8 mouse cellular contexts compared by ENCODE assay signal in the genomic region with DNA sequence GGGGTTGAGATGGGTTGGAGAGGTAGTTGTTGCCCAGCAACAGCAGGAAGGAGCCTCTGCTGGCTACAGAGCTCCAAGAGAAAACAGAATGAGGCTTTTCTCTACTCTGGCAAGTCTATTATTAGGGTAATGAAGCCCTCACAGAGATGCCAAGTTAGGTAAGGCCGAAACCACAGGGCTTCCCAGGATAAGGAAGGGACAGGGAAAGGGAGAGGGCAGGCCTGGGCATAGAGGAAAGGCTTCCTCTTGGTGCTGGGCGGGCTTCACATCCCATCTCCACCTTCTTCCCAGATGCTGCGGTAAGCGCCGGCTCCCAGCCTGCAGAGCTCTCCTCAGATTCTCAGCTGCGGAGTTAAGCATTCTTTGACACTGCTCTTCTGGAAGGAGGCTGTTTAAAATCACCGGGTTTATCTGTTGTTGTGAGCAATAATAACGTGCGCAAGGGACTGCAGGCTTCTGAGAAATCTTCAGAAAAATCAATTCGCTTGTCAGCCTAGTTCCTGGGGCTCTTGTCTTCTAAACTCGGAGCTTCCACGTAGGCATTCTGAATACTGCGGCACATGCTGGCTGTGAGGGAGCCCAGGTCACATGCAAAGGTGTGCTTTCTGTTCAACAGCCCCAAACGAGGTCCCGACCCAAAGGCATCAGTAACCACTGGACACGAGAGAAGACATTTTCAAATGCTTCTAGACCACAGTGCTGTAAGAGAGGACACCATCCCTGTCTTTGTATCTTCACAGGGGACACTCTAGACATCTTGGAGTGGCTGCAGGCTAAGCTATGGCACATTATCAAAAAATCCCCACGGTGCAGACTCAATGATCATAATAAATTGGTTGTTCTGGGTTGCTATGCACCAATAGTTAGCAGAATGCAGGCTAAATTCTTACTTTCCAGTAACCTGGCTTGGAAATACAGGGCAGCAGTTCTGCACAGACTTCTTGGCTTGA. TPM values are rescaled to one million over a fixed set of nuclear protein-coding genes. Genes with fewer than 3 reads are reported as not detected.
DNase-seq lines count a peak whose midpoint lies in the region; ATAC-seq and TF ChIP-seq lines count a peak whose summit lies in the region.

No protein-coding gene starts in this region.

- H3K9me3 ChIP-seq in kidney, embryonic 15.5 days (replicated peaks): no peaks in the 10 kb centered on the region
- H3K9me3 ChIP-seq in forebrain, embryonic 12.5 days: no peaks in the 10 kb centered on the region
- H3K9me3 ChIP-seq in limb, embryonic 10.5 days (replicated peaks): no peaks in the 10 kb centered on the region

- TF ChIP-seq CTCF in cerebellum, adult 2 months (IDR thresholded peaks at IDR 0.05; ENCODE audit: borderline replicate concordance, insufficient read depth, low read depth, low read length): no peak

- no peak for ATAC-seq in kidney, embryonic 15.5 days (replicated peaks; ENCODE audit: low FRiP score)
- ATAC-seq in forebrain, embryonic 12.5 days (ENCODE audit: low FRiP score): peak; percentile 75
- no peak for ATAC-seq in erythroblast, adult 5-6 weeks (replicated peaks; ENCODE audit: low FRiP score, poor library complexity, severe bottlenecking)

- DNase-seq in kidney, adult 18-20 months: no peak
- DNase-seq in limb, embryonic 10.5 days (ENCODE audit: low spot score): no peak
- peak; percentile 48 to 60 for DNase-seq in right cerebral cortex, adult 2 months (ENCODE audit: low spot score in 2 of 2)
- no peak for DNase-seq in spleen, adult 18-20 months
- no peak for DNase-seq in cerebellum, adult 2 months

- no peaks in the 10 kb centered on the region for H3K36me3 ChIP-seq in kidney, embryonic 15.5 days
- no peaks in the 10 kb centered on the region for H3K36me3 ChIP-seq in forebrain, embryonic 12.5 days (replicated peaks)
- no peaks in the 10 kb centered on the region for H3K36me3 ChIP-seq in limb, embryonic 10.5 days

- H3K4me3 ChIP-seq in kidney, embryonic 15.5 days (replicated peaks): no peak overlapping the region
- H3K4me3 ChIP-seq in forebrain, embryonic 12.5 days (replicated peaks): 0 out of 2 replicates have a peak overlapping the region, but pooled peaks have one; percentile 5
- peak overlapping the region; percentile 16; the same call in 1 of the 2 replicates for H3K4me3 ChIP-seq in limb, embryonic 10.5 days
- H3K4me3 ChIP-seq in cerebellum, adult 2 months (replicated peaks; ENCODE audit: insufficient read depth, low read depth, low read length): no peak overlapping the region

- H3K4me1 ChIP-seq in kidney, embryonic 15.5 days: peaks cover 15% of the 10 kb centered on the region
- H3K4me1 ChIP-seq in forebrain, embryonic 12.5 days: peaks cover 29% of the 10 kb centered on the region
- H3K4me1 ChIP-seq in limb, embryonic 10.5 days: peaks cover 30% of the 10 kb centered on the region
- 0 out of 2 replicates have a peak, but pooled peaks cover 4% of the 10 kb centered on the region for H3K4me1 ChIP-seq in cerebellum, adult 2 months (ENCODE audit: control insufficient read depth, insufficient read depth, low read length)

- H3K27me3 ChIP-seq in kidney, embryonic 15.5 days: peaks cover 12% of the 10 kb centered on the region; the same call in 1 of the 2 replicates
- peaks cover 3% of the 10 kb centered on the region; the same call in 1 of the 2 replicates for H3K27me3 ChIP-seq in forebrain, embryonic 12.5 days
- H3K27me3 ChIP-seq in limb, embryonic 10.5 days (ENCODE audit: low read depth, poor library complexity, severe bottlenecking): peaks cover 31% of the 10 kb centered on the region
- no peaks in the 10 kb centered on the region; the same call in 1 of the 2 replicates for H3K27me3 ChIP-seq in cerebellum, adult 2 months (ENCODE audit: control insufficient read depth, insufficient read depth, low read length)

- H3K4me2 ChIP-seq in kidney, embryonic 15.5 days: peak overlapping the region; percentile 25; the same call in 1 of the 2 replicates
- H3K4me2 ChIP-seq in forebrain, embryonic 12.5 days: peak overlapping the region; percentile 46

- TF ChIP-seq POLR2A in cerebellum, adult 2 months (IDR thresholded peaks at IDR 0.05; ENCODE audit: borderline replicate concordance, insufficient read depth, low read length): no peak

- WGBS in kidney, embryonic 15.5 days: 21% methylated on average over 17 of the region's 17 CpGs
- WGBS in forebrain, embryonic 12.5 days: 9% methylated on average over 17 of the region's 17 CpGs
- WGBS in limb, embryonic 10.5 days: 14% methylated on average over 17 of the region's 17 CpGs
- WGBS in cerebellum, adult 2 months: 17% methylated on average over 17 of the region's 17 CpGs

- H3K9ac ChIP-seq in kidney, embryonic 15.5 days: no peak overlapping the region
- H3K9ac ChIP-seq in forebrain, embryonic 12.5 days: peak overlapping the region; percentile 38; the same call in 1 of the 2 replicates

- H3K27ac ChIP-seq in kidney, embryonic 15.5 days: no peak overlapping the region
- peak overlapping the region; percentile 71 for H3K27ac ChIP-seq in forebrain, embryonic 12.5 days
- H3K27ac ChIP-seq in limb, embryonic 10.5 days: no peak overlapping the region
- no peak overlapping the region for H3K27ac ChIP-seq in cerebellum, adult 2 months (ENCODE audit: insufficient read depth, low read length)

RNA-seq across cellular contexts. Expression of a gene that starts 18.3 kb away (rescaled TPM):
- polyA plus RNA-seq in kidney, embryonic 15.5 days (2015; fragmentation: Nextera tagmentation; extraction: Ambion mirVana): 21.6 and 23.5 TPM in 2 replicates
- 13.5 and 14.0 TPM in 2 replicates for polyA plus RNA-seq in forebrain, embryonic 12.5 days (2016; fragmentation: Nextera tagmentation; extraction: Ambion mirVana)
- polyA plus RNA-seq in limb, embryonic 10.5 days (2016; fragmentation: Nextera tagmentation; extraction: Ambion mirVana): 0.55 and 2.7 TPM in 2 replicates
- not detected in 2 replicates for total RNA-seq in erythroblast, adult 5-6 weeks (2015; ENCODE audit: low replicate concordance)
- not detected in 2 replicates for total RNA-seq in erythroblast, adult 5-6 weeks (2017; ENCODE audit: low replicate concordance)
- polyA plus RNA-seq in cerebellum, adult 2 months (2012; rRNA removed): 3.2 and 3.5 TPM in 2 replicates

Comparison
In these comparisons a context has a peak if more than half of its experiments do, and no peak if none do; other contexts are left out.
1. H3K4me3 ChIP-seq: peak in forebrain, embryonic 12.5 days (single experiment) and limb, embryonic 10.5 days (single experiment); none in kidney, embryonic 15.5 days (single experiment) and cerebellum, adult 2 months (single experiment).
2. DNase-seq: peak in right cerebral cortex, adult 2 months (2 of 2); none in kidney, adult 18-20 months (single experiment), limb, embryonic 10.5 days (single experiment), spleen, adult 18-20 months (0 of 2) and cerebellum, adult 2 months (0 of 2).